Mouse (Mus musculus) forebrain, embryonic 15.5 days (tissue): Measurements from ENCODE around the gene Smarcb1. TPM values are rescaled to one million over a fixed set of nuclear protein-coding genes. Genes with fewer than 3 reads are reported as not detected.

Source experiments
- polyA plus RNA-seq: library from polyadenylated mRNA; unstranded; fragments of >200 nt; fragmentation: Nextera tagmentation; extraction: Ambion mirVana; gene quantifications from 2 replicates; pipeline ENCODE4 v1.2.1, GENCODE M21; 2015

The Smarcb1 gene
- polyA plus RNA-seq, 1 experiment from 2014 or later = 330 TPM

Other genes with a start within 250 kb of the Smarcb1 start
- 36.8 and 38.8 TPM in 2 replicates for gene Cabin1, start 157.3 kb downstream of the Smarcb1 start, polyA plus RNA-seq
- gene Ddt, start 148.2 kb downstream of the Smarcb1 start, polyA plus RNA-seq = 61.1 and 62.2 TPM in 2 replicates
- gene Gm20441, start 140.7 kb downstream of the Smarcb1 start, polyA plus RNA-seq = not detected in 2 replicates
- gene Gstt3, start 140.2 kb downstream of the Smarcb1 start, polyA plus RNA-seq = 0.42 and 0.51 TPM in 2 replicates
- 10.7 and 11.5 TPM in 2 replicates for gene Gstt1, start 123.0 kb downstream of the Smarcb1 start, polyA plus RNA-seq
- gene Gstt4, start 99.1 kb downstream of the Smarcb1 start, polyA plus RNA-seq = not detected in 2 replicates
- 3.9 and 5.1 TPM in 2 replicates for gene Gstt2, start 84.2 kb downstream of the Smarcb1 start, polyA plus RNA-seq
- 1,708 and 1,857 TPM in 2 replicates for gene Mif, start 61.4 kb downstream of the Smarcb1 start, polyA plus RNA-seq
- 2.9 and 3.5 TPM in 2 replicates for gene Derl3, start 28.2 kb downstream of the Smarcb1 start, polyA plus RNA-seq
- 24.8 and 24.9 TPM in 2 replicates for gene Chchd10, start 11.5 kb upstream of the Smarcb1 start, polyA plus RNA-seq
- gene Mmp11, start 14.9 kb upstream of the Smarcb1 start, polyA plus RNA-seq = 19.8 and 20.3 TPM in 2 replicates
- 0.28 TPM in 1 of 2 replicates, not detected in the other for gene Gm867, start 19.1 kb upstream of the Smarcb1 start, polyA plus RNA-seq
- gene Vpreb3, start 21.4 kb upstream of the Smarcb1 start, polyA plus RNA-seq = 0.42 and 0.48 TPM in 2 replicates
- 0.15 TPM in 1 of 2 replicates, not detected in the other for gene Gm5134, start 32.9 kb upstream of the Smarcb1 start, polyA plus RNA-seq
- 13.5 and 13.8 TPM in 2 replicates for gene Zfp280b, start 111.0 kb upstream of the Smarcb1 start, polyA plus RNA-seq
- not detected in 2 replicates for gene Slc5a4b, start 189.3 kb upstream of the Smarcb1 start, polyA plus RNA-seq
- gene Slc5a4a, start 225.8 kb upstream of the Smarcb1 start, polyA plus RNA-seq = not detected in 2 replicates